Mouse (Mus musculus) lung, embryonic 15.5 days (tissue): ENCODE data around the gene Ceacam10. TPM values are rescaled to one million over a fixed set of nuclear protein-coding genes. Genes with fewer than 3 reads are reported as not detected.

Experiments
- ATAC-seq: fragments of 200-750 bp; cut with Nextera tagmentation; 2 replicates; pipeline ENCODE4 v1.8.0; 2017; ENCODE audit warnings: moderate number of reproducible peaks, borderline replicate concordance; ENCODE audit not compliant: low FRiP score, low TSS enrichment; ENCODE audit errors: extremely low read depth
- H3K27ac ChIP-seq: fragments of 300-500 bp; sonication (generic); 2 replicates; pipeline ENCODE4 v1.5.1; 2015; ENCODE audit warnings: moderate library complexity, mild to moderate bottlenecking, inconsistent platforms
- H3K27me3 ChIP-seq: fragments of 300-500 bp; sonication (generic); 2 replicates; pipeline ENCODE4 v1.6.1; 2015; ENCODE audit warnings: inconsistent platforms
- H3K36me3 ChIP-seq: fragments of 300-500 bp; sonication (generic); 2 replicates; pipeline ENCODE4 v1.6.1; 2015; ENCODE audit warnings: inconsistent platforms
- H3K4me1 ChIP-seq: fragments of 300-500 bp; sonication (generic); 2 replicates; pipeline ENCODE4 v1.6.1; 2015; ENCODE audit warnings: inconsistent platforms
- H3K4me2 ChIP-seq: fragments of 300-500 bp; sonication (generic); 2 replicates; pipeline ENCODE4 v1.6.1; 2015; ENCODE audit warnings: inconsistent platforms, mild to moderate bottlenecking, moderate library complexity
- H3K4me3 ChIP-seq: fragments of 300-500 bp; sonication (generic); 2 replicates; pipeline ENCODE4 v1.5.1; 2015; ENCODE audit warnings: mild to moderate bottlenecking, inconsistent platforms
- H3K9ac ChIP-seq: fragments of 300-500 bp; sonication (generic); 2 replicates; pipeline ENCODE4 v1.6.1; 2015; ENCODE audit warnings: inconsistent platforms
- H3K9me3 ChIP-seq: fragments of 300-500 bp; sonication (generic); 2 replicates; pipeline ENCODE4 v1.6.1; 2016; ENCODE audit warnings: inconsistent platforms
- WGBS: fragments of 180-500 bp; shearing (Covaris S2); methylation state at CpG from one replicate; pipeline ENCODE4 v1.1.7; 2015; 5-methylcytosine and 5-hydroxymethylcytosine counted together
- polyA plus RNA-seq: library from polyadenylated mRNA; unstranded; fragments of >200 nt; fragmentation: Nextera tagmentation; extraction: Ambion mirVana; gene quantifications from 2 replicates; pipeline ENCODE4 v1.2.1, GENCODE M21; 2015

The Ceacam10 gene
- polyA plus RNA-seq, 1 experiment from 2014 or later: not detected

GRCm38 (mm10) chr7:24797918-24798317 lies 20.9 kb downstream of the Ceacam10 start:
- H3K9ac ChIP-seq: no peak overlapping the region
- no peak for ATAC-seq
- no peaks in the 10 kb centered on the region for H3K9me3 ChIP-seq
- no peak overlapping the region for H3K4me2 ChIP-seq
- H3K27me3 ChIP-seq: no peaks in the 10 kb centered on the region
- H3K36me3 ChIP-seq: no peaks in the 10 kb centered on the region
- 87% methylated on average over 1 of the region's 1 CpGs for WGBS
- H3K4me3 ChIP-seq: no peak overlapping the region
- no peak overlapping the region for H3K27ac ChIP-seq
- no peaks in the 10 kb centered on the region for H3K4me1 ChIP-seq

- Histone ChIP-seq H3K4me1 (no peaks in the 10 kb centered on the region), H3K4me2 (no peak overlapping the region), H3K9ac (no peak overlapping the region), H3K27ac (no peak overlapping the region), H3K4me3 (no peak overlapping the region), H3K9me3 (no peaks in the 10 kb centered on the region), H3K27me3 (no peaks in the 10 kb centered on the region), H3K36me3 (no peaks in the 10 kb centered on the region)
- WGBS: 56% methylated on average over 7 of the region's 7 CpGs
- no peak for ATAC-seq
Measured at GRCm38 (mm10) chr7:24802149-24802767, 25.3 kb downstream of the Ceacam10 start.

- no peak overlapping the region for H3K27ac ChIP-seq
- no peak for ATAC-seq
- no peaks in the 10 kb centered on the region for H3K36me3 ChIP-seq
- 27% methylated on average over 6 of the region's 6 CpGs for WGBS
- no peak overlapping the region for H3K4me2 ChIP-seq
- H3K9me3 ChIP-seq: no peaks in the 10 kb centered on the region
- no peaks in the 10 kb centered on the region for H3K27me3 ChIP-seq
- no peak overlapping the region for H3K4me3 ChIP-seq
- no peaks in the 10 kb centered on the region for H3K4me1 ChIP-seq
- no peak overlapping the region for H3K9ac ChIP-seq
Measured at GRCm38 (mm10) chr7:24804826-24805225, 27.8 kb downstream of the Ceacam10 start.

GRCm38 (mm10) chr7:24809041-24809440 lies 32.0 kb downstream of the Ceacam10 start:
- Histone ChIP-seq H3K27ac (no peak overlapping the region), H3K27me3 (no peaks in the 10 kb centered on the region), H3K4me2 (no peak overlapping the region), H3K4me1 (no peaks in the 10 kb centered on the region), H3K36me3 (no peaks in the 10 kb centered on the region), H3K4me3 (no peak overlapping the region), H3K9me3 (no peaks in the 10 kb centered on the region), H3K9ac (no peak overlapping the region)
- WGBS: 38% methylated on average over 2 of the region's 2 CpGs
- ATAC-seq: no peak

GRCm38 (mm10) chr7:24817502-24817901 lies 40.5 kb downstream of the Ceacam10 start:
- Histone ChIP-seq H3K27me3 (no peaks in the 10 kb centered on the region), H3K4me2 (no peak overlapping the region), H3K4me1 (no peaks in the 10 kb centered on the region), H3K36me3 (no peaks in the 10 kb centered on the region), H3K27ac (no peak overlapping the region), H3K9ac (no peak overlapping the region), H3K4me3 (no peak overlapping the region), H3K9me3 (no peaks in the 10 kb centered on the region)
- ATAC-seq: no peak; the same call in 1 of the 2 replicates
- 2% methylated on average over 3 of the region's 3 CpGs for WGBS

GRCm38 (mm10) chr7:24824452-24824851 lies 47.4 kb downstream of the Ceacam10 start:
- Histone ChIP-seq H3K36me3 (no peaks in the 10 kb centered on the region), H3K27me3 (no peaks in the 10 kb centered on the region), H3K4me2 (no peak overlapping the region), H3K9me3 (no peaks in the 10 kb centered on the region), H3K4me3 (no peak overlapping the region), H3K9ac (no peak overlapping the region), H3K27ac (no peak overlapping the region), H3K4me1 (no peaks in the 10 kb centered on the region)
- WGBS: 51% methylated on average over 7 of the region's 7 CpGs
- ATAC-seq: no peak

- no peaks in the 10 kb centered on the region for H3K27me3 ChIP-seq
- no peak overlapping the region for H3K9ac ChIP-seq
- no peak overlapping the region for H3K27ac ChIP-seq
- H3K4me1 ChIP-seq: no peaks in the 10 kb centered on the region
- H3K4me3 ChIP-seq: no peak overlapping the region
- ATAC-seq: no peak
- no peaks in the 10 kb centered on the region for H3K9me3 ChIP-seq
- WGBS: 80% methylated on average over 4 of the region's 4 CpGs
- no peak overlapping the region for H3K4me2 ChIP-seq
- no peaks in the 10 kb centered on the region for H3K36me3 ChIP-seq
Measured at GRCm38 (mm10) chr7:24827181-24827580, 50.2 kb downstream of the Ceacam10 start.

Other genes starting within 250 kb of the Ceacam10 start
- 7.8 and 7.9 TPM in 2 replicates for gene Irgq, start 246.5 kb upstream of the Ceacam10 start, polyA plus RNA-seq
- gene Pinlyp, start 231.1 kb upstream of the Ceacam10 start, polyA plus RNA-seq: 0.39 and 0.54 TPM in 2 replicates
- gene Xrcc1, start 230.9 kb upstream of the Ceacam10 start, polyA plus RNA-seq: 109 and 118 TPM in 2 replicates
- 23.8 and 24.2 TPM in 2 replicates for gene Ethe1, start 189.7 kb upstream of the Ceacam10 start, polyA plus RNA-seq
- gene Zfp575, start 189.6 kb upstream of the Ceacam10 start, polyA plus RNA-seq: 2.8 and 3.0 TPM in 2 replicates
- 0.15 and 0.21 TPM in 2 replicates for gene Phldb3, start 166.4 kb upstream of the Ceacam10 start, polyA plus RNA-seq
- gene Lypd3, start 140.7 kb upstream of the Ceacam10 start, polyA plus RNA-seq: 0.18 and 0.40 TPM in 2 replicates
- gene Tex101, start 100.5 kb upstream of the Ceacam10 start, polyA plus RNA-seq: not detected in 2 replicates
- not detected in 2 replicates for gene BC049730, start 68.0 kb upstream of the Ceacam10 start, polyA plus RNA-seq
- gene Gm4763, start 50.3 kb upstream of the Ceacam10 start, polyA plus RNA-seq: not detected in 2 replicates
- 0.73 and 0.75 TPM in 2 replicates for gene Cd177, start 16.9 kb upstream of the Ceacam10 start, polyA plus RNA-seq
- gene Gm9844, start 85.0 kb downstream of the Ceacam10 start, polyA plus RNA-seq: 14.1 and 18.4 TPM in 2 replicates
- not detected in 2 replicates for gene Lypd4, start 92.7 kb downstream of the Ceacam10 start, polyA plus RNA-seq
- not detected in 2 replicates for gene Dmrtc2, start 92.9 kb downstream of the Ceacam10 start, polyA plus RNA-seq
- gene Rps19, start 107.2 kb downstream of the Ceacam10 start, polyA plus RNA-seq: 2,408 and 2,762 TPM in 2 replicates
- 0.25 and 0.52 TPM in 2 replicates for gene Cd79a, start 120.2 kb downstream of the Ceacam10 start, polyA plus RNA-seq
- 115 and 128 TPM in 2 replicates for gene Arhgef1, start 125.7 kb downstream of the Ceacam10 start, polyA plus RNA-seq
- gene Gm4881, start 167.3 kb downstream of the Ceacam10 start, polyA plus RNA-seq: not detected in 2 replicates
- 154 and 156 TPM in 2 replicates for gene Rabac1, start 195.5 kb downstream of the Ceacam10 start, polyA plus RNA-seq
- 0.84 and 1.3 TPM in 2 replicates for gene Atp1a3, start 228.8 kb downstream of the Ceacam10 start, polyA plus RNA-seq